Mouse (Mus musculus): Measurements from ENCODE around the gene Card9.

GRCm38 (mm10) chr2:26330056-26330468 is 30.7 kb downstream of the Card9 start:
- TF ChIP-seq CTCF (IDR thresholded peaks at IDR 0.05; ENCODE audit: low read depth) (no peak), EP300 (IDR thresholded peaks at IDR 0.05; ENCODE audit: low read depth) (no peak)

Measured in liver, postnatal 0 days (tissue).